Mouse (Mus musculus) T-helper 17 cell (primary cell): ENCODE data around the gene Obsl1.

Source experiments
- in situ Hi-C, 2 experiments: fragments of 300-600 bp; cut with MboI, MseI; formaldehyde crosslinking; loops; 1 replicate in 1 of 2; 2 replicates in 1 of 2; pipeline ENCODE4 v1.15.1; 2025; ENCODE audit warnings: high pct_unique_total_duplicates in 2 of 2

The Obsl1 gene

GRCm38 (mm10) chr1:75442171-75442570 lies 64.1 kb downstream of the Obsl1 start:
- in situ Hi-C loops, result no loop called here

- in situ Hi-C loops, result no loop called here
Measured at GRCm38 (mm10) chr1:75441471-75441996, 64.7 kb downstream of the Obsl1 start.

- in situ Hi-C loops, result no loop called here
Measured at GRCm38 (mm10) chr1:75440661-75441060, 65.6 kb downstream of the Obsl1 start.

GRCm38 (mm10) chr1:75438782-75439181 lies 67.5 kb downstream of the Obsl1 start:
- in situ Hi-C loops, result no loop called here

- in situ Hi-C loops, result no loop called here
Measured at GRCm38 (mm10) chr1:75435475-75436328, 70.5 kb downstream of the Obsl1 start, which contains the start of gene Gmppa. Gene Gmppa, plus strand, starts transcription at chr1:75435930.
